Mouse (Mus musculus) T-cell, adult 2 months (primary cell): ENCODE results near the gene Lta.

Experiments used
- DNase-seq: peaks from one replicate; pipeline ENCODE4 v3.0.0; 2022; ENCODE audit warnings: low spot score

Gene Lta

DNA sequence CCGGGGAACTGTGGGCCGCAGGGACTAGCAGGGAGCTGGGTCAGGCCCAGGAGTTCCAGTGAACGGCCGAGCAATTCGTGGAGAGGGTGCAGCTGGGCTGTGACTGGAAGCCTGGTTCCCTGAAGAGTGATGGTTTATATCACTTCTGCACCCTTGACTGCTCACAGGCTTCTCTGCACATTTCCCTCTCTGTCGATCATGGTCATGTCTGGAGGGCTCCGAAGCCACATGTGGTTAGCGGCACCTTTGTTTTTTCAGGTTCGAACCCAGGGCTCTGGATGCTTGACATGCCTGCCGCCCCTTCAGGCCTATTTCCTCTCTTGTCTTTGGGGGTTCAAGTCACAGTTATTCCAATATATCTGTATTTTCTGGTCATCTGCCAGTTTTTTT lies 224 bp upstream of the Lta start:
- DNase-seq: no peak

DNA sequence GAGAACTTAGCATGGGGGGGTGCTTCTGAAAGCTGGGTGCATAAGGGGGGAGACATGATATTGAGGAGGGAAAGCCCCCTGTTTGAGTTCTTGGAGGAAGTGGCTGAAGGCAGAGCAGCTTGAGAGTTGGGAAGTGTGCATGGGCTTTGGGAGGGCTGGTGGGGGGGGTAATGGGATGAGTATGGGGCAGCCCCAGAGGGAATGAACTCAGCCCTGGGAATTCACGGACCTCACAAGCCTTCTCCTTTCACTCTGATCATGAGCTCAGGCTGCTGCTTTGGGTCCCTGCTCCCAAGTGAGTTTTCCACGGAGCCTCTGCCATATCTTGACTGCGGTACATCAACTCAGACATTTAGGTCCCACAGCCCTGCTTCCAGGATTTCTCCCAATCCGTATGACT lies 2.7 kb downstream of the Lta start:
- DNase-seq: no peak

DNA sequence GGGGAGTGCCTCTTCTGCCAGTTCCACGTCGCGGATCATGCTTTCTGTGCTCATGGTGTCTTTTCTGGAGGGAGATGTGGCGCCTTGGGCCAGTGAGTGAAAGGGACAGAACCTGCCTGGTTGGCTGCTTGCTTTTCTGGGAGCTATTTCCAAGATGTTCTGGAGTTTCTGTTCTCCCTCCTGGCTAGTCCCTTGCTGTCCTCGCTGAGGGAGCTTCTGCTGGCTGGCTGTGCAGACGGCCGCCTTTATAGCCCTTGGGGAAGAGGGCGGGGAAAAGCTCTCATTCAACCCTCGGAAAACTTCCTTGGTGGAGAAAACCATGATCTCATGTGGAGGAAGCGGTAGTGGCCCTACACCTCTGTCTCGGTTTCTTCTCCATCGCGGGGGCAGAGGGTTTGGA lies 3.4 kb downstream of the Lta start, which contains the start of gene Tnf:
TSS of gene Tnf (minus strand) at position 221 of the 400 bp plus-strand sequence.
- DNase-seq: peak; percentile 78

DNA sequence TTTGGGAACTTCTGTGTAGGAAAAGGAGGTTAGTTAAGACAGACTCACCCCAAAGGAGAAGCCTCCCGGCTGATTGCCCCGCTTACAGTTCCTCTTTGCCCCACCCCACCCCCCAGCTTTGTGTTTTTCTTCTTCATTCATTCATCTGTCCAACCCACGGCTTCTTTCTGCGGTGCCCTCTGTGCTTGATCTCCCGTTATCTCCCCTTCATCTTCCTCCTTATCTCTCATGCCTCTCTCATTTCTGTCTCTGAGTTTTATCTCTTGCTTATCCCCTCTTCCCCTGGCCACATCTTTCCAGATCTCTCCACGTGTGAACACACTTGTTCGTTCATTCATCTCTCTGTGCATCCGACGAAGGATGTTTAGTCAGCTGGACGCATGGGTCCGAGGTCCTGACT lies 4.0 kb downstream of the Lta start:
- DNase-seq: peak; percentile 30

DNA sequence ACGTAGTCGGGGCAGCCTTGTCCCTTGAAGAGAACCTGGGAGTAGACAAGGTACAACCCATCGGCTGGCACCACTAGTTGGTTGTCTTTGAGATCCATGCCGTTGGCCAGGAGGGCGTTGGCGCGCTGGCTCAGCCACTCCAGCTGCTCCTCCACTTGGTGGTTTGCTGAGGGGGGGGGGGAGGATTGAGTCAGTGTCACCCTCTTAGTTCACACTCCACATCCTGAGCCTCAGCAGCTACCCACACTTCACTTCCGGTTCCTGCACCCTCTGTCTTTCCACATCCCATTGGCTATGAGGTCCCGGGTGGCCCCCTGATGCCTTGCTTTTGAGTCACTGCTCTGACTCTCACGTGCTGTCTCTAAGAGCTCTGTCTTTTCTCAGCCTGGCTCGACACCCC lies 4.8 kb downstream of the Lta start:
- DNase-seq: peak; percentile 95

DNA sequence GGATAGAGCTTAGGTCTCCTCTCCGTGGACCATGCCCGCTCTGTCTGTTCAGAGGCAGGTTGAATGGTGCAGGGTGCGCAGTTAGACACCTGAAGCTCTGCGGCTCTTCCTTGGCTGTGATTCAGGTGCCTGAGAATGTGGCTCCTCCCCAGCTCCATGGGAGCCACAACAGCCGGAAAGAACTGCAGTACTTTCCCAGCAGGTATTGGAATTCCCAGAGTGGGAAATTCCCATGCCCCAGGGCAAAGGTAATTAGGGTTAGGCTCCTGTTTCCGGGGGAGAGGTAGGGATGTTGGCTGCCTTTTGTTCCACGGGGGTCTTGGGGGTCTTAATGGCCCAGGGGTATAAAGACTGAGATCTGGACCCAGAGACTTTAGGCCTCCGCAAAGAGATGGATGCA lies 6.2 kb downstream of the Lta start:
- DNase-seq: no peak

DNA sequence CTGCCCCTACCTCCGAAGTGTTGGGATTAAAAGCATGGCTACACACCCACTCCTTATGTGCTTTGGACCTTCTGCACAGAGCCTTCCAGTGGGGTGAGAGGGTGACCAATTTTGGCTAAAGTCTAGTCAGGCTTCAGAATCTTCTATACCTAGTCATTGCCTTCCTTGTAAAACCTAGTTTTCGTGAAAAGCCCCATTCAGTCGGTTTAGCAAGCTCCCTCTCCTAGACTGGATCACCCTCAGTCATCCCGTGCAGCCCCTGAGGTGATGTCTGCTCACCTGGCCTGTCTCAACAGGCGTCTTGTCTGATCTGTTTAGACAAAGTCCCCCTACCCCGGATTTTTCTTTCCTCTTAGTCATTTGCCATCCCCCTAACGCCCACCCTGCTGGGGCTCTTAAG lies 7.1 kb downstream of the Lta start:
- DNase-seq: no peak

DNA sequence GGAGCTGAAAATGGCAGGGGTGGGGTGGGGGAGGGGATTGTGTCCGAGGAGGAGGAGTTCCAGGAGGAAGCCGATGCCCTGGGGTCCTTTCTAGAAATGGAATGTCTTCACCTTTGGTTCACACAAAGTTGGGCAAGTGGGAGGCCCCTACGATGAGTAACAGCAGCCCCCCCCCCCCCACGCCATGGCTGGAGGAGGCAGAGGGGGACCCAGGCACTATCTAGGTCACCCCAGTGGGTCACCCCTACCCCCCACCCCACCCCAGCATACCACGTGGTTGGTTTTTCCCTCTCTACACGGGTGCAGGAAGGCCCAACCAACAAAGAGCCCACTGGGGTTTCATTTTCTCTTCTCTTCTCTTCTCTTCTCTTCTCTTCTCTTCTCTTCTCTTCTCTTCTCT lies 8.0 kb downstream of the Lta start:
- peak; percentile 26 for DNase-seq

DNA sequence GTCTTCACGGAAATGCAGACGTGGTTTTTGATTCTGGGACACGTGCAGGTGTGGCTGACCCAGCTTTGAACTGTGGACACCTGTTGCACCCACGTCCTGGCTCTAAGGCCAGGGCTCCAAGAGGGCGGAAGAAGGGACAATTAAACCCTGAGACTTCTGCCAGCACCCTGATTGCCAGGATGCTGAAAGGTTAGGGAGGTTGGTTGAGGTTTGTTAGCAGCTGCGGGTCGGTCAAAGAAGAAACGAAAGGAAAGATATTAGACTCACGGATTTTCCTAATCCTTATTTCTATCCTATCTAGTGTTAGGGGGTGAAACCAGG lies 8.9 kb downstream of the Lta start:
- DNase-seq: peak; percentile 31

DNA sequence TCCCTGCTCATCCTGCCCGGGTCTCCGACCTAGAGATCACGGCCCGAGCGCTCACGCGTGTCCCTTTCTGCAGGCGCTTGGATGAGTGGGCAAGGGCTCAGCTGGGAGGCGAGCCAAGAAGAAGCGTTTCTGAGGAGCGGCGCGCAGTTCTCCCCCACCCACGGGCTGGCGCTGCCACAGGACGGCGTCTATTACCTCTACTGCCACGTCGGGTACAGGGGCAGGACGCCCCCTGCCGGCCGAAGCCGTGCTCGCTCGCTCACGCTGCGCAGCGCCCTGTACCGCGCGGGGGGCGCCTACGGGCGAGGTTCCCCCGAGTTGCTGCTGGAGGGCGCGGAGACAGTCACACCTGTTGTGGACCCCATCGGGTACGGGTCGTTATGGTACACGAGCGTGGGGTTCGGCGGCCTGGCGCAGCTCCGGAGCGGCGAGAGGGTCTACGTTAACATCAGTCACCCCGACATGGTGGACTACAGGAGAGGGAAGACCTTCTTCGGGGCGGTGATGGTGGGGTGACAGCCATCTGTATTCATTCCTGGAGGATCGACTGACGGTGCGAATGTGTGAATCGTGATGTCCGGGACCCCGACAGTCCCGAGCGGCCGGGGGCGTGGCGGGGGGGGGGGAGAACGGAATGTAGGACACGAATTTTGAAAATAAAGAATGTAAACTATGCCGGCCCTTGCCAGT lies 9.4 kb downstream of the Lta start:
- DNase-seq: peak; percentile 92

DNA sequence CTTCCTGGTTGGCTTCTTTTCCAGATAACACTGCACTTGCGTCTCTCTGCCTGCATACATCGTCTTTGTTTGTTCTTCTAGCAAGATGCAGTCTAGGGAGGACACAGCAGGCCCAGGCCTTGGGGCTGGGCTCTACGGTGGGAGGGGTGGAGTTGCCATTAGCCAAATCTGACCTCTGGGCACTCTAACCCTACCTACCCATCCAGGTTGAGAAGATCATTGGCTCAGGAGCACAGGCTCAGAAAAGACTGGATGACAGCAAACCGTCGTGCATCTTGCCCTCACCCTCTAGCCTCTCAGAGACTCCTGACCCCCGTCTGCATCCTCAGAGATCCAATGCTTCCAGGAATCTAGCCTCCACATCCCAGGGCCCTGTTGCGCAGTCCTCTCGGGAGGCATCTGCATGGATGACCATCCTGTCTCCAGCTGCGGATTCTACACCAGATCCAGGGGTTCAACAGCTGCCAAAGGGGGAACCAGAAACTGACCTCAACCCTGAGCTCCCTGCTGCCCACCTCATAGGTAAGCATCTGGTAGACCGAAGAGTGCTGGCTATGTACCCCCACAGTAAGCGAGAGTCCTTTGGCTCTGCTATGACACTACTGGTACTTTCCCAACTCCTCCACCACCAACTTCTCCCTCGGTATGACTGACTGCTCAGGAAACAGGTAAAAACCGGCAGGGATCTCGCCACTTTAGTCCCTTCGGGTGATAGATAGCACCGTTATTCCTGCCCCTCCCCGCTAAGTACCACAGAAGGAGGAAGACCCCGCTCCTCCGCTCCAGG lies 10.1 kb downstream of the Lta start:
- peak; percentile 16 for DNase-seq

DNA sequence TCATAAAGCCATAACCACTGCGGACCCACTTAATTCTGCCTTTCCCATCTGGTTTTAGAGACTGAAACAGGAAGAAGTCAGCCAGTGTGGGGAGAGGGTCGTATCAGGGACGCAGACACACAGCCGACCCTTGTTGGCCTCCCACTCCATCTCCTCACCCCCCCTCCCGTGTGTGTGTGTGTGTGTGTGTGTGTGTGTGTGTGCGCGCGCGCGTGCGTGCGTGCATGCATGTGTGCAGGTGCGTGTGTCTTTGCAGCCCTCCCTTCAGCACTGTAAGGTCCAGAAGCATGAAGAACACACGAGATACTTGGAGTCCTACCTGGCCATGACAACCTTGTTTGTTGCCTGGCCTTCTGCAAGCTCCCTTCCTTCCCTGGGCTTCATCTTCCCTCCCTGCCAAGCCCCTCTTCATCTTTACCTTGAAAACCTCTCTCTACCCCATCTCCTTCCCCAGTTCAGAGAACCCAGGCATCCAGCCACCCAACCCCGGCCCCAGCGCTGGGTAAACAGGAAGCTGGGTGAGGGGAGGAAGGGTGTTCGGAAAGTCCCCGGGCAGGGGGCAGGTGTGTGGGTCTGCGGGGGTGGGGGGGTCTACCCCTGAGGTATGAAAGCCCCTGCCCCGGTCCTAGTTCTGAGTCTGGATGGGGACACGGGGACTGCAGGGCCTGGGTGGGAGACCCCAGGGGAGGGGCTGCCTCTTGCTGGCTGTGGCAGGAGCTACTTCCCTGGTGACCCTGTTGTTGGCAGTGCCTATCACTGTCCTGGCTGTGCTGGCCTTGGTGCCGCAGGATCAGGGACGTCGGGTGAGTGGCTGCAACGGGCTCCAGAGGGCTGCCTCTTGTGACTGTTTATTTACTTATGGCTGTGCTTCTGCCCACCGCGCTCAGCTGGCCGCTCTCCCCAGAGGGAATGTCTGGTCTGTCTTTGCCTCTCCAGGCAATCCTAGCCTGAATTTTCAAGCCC lies 11.0 kb downstream of the Lta start, which contains the start of gene Ltb:
TSS of gene Ltb (plus strand) at position 559 of the 963 bp plus-strand sequence.
- DNase-seq: peak; percentile 87

DNA sequence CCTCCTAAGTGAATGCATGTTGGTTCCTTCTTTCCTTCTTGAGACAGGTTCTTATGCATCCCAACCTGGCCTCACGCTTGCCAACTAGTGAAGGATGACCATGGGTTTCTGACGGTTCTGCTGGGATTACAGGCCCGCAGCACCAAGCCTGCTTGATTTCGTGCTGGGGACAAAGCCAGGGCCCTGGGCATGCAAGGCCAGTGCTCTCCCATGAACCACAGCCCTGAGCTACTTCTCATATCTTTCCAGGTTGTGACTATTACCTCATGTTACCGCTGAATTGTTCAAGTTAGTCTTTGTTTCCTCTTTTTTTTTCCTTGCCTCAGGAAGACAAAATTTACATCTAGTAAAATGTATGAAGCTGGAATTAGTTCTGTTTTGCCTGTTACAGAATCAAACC lies 12.2 kb downstream of the Lta start:
- no peak for DNase-seq

DNA sequence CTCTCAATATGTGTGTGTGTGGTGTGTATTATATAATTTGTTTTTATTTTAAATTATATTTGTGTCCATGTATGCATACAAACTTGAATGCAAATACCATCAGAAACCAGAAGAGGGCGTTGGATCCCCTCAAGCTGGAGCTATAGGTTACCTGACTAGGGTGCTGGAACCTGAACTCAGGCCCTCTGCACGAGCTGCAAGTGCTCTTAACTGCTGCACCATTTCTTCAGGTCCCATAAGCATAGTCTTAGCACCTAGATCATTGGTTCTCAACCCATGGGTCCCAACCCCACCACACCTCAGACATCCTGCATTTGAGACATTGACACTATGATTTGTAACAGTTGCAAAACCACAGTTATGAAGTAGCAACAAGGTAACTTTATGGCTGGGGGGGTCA lies 13.4 kb downstream of the Lta start:
- peak; percentile 20 for DNase-seq

DNA sequence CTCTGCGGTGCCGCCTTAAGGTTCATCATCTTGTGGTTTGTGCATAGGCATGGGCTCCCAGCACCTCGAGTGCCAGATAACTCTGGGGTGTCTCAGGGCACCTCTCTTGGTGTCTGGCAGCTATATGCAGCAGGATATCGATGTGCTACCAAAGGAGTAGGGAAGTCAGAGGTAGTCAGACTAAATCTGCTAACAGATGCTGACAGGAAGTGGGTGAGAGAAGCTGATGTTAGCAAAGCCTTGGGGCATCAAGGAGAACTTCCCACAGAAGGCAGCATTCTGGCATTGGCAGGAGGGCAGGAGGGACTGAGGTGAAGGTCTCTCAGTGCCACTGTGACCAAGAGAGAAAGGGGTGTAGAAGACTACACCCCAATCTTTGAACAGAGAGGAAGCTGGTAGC lies 15.1 kb downstream of the Lta start:
- DNase-seq: peak; percentile 77

DNA sequence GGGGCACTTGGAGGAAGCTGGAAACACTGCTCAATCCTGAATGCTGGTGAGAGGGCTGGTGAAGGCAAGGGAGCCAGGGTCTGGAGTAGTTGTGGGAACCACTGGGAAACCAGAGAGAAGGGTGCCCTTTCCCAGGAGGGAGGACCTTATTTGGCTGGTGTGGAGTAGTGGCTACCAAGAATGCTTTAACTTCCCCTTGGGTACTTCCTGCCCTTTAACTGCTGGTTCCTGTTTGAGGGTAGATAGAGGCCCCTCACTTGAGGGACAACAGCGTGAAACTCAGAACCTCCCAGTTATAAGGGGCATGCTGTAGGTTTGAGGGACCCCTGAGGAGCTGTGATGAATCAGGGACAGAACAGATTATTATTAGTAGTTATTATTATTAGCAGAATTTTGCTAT lies 16.0 kb downstream of the Lta start:
- peak; percentile 19 for DNase-seq

DNA sequence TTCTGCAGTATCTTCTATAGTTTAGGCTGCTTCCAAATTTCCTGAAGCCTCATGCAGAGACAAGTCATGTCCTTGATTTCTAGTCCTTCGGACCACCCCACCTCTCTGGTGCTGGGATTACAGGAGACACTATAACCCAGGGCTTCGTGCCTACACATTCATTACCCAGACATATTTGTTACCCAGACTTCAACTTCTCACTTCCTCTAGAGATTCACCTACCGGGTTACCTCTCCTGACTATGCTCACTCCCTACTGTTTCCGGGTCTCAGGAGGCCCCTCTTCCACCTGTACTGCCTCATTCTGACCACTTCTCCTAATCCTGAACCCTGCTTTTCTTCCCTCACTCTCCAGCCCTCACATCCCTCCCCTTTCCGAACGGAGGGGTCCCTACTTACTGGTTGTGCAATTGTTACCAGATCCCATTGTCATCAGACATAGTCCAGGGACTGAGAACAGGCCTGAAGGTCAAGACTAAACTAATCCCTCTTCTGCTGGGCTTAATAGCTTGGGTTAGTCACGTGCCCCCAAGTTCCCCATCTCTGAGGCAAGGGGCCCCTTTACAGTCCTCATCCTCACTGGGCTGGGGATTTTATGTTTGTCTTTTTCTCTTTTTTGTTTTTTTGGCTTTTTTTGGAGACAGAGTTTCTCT lies 17.1 kb downstream of the Lta start, which contains the start of gene Lst1:
TSS of gene Lst1 (minus strand) at position 481 of the 652 bp plus-strand sequence.
- DNase-seq: no peak

DNA sequence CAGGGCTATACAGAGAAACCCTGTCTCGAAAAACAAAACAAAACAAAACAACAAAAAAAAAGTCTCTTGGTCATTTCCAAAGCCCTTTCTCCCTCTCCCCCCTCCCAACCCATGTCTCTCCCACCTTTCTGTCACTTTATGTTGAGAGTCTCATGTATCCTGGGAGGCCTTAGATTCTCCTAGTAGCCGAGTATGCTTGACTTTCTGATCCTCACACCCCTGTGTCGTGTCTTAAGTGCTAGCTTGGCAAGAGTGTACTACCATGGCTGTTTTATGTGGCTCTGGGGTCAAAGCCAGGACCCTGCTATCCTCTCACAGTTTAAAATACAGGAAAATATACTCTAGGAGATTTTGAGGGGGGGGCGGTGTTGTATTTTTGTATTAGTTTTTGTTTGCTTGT lies 17.8 kb downstream of the Lta start:
- no peak for DNase-seq

DNA sequence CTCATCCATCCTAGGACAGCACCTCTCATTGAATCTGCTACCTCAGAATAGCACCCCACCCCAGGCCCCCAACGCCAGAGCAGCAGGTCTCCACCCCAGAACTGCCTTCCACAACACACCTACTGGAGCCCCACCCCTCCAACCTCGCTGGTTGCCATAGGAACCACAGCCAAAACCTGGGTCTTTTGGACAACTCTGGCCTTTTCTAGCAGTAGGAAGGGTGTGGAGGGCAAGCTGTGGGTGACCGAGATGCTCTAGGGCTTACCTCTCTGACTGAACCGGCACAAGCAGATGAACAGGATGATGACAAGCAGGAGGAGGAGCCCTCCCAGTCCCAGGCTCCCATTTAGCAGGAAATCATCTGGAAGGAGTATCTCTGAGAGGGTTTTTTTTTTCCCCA lies 18.5 kb downstream of the Lta start:
- peak; percentile 73 for DNase-seq

DNA sequence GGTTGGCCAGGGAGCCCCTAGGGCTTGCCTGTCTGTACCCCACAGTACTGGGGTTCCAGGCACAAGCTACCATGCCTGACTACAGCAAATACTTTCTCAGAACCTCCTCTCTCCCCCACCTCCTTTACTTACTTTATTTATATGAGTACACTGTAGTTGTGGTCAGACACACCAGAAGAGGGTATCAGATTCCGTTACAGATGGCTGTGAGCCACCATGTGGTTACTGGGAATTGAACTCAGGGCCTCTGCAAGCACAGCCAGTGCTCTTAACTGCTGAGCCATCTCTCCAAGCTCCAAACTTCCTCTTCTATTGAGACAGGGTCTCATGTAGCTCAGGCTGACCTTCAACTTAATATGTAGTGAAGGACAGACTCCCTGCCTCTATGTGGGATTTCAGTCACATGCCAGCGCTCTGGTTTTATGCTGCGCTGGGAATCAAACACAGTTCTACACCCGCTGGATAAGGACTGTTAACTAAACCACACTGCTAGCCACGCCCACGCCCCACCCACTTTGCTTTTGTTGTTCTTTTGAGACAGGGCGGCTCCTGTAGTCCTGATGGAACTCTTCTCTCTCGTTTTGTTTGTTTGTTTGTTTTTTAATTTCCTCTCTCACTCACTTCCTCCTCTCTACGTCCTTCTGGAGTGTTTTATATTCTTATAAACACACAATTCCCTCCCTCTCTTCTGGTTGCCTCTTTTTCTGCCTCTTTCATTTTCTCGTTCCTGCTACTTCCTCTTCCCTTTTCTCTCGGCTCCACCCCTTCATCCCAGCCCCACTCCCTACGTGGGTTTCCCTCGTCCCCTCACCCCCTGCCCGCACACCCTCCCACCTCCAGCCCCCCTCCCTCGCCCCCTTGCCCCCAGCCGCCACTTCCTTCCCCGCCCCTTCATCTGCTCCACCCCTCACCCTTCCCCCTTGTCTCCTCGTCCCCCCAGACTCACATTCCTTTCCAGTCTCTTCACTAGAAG lies 19.2 kb downstream of the Lta start:
- DNase-seq: peak; percentile 81

DNA sequence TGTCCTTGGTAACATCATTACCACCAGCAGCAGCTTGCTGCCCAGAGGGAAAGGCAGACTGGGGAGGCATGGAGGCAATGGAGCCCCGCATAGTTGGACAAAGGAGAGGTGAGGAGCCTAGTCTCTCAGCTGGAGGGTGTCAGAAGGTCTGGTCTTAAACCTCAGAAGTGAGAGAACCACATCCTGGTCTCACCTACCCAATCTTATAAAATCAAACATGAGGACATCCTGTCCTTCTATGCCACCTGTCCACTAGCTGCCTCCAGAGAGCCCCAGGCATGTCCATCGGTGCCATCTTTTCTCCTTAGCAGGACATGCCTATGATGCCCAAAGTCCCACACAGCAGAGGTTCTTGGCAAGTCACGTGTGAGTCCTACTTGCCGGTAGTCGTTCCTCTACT lies 25.1 kb downstream of the Lta start:
- peak; percentile 33 for DNase-seq
